Mouse (Mus musculus): ENCODE results near the gene S100a16.

The S100a16 gene

DNA sequence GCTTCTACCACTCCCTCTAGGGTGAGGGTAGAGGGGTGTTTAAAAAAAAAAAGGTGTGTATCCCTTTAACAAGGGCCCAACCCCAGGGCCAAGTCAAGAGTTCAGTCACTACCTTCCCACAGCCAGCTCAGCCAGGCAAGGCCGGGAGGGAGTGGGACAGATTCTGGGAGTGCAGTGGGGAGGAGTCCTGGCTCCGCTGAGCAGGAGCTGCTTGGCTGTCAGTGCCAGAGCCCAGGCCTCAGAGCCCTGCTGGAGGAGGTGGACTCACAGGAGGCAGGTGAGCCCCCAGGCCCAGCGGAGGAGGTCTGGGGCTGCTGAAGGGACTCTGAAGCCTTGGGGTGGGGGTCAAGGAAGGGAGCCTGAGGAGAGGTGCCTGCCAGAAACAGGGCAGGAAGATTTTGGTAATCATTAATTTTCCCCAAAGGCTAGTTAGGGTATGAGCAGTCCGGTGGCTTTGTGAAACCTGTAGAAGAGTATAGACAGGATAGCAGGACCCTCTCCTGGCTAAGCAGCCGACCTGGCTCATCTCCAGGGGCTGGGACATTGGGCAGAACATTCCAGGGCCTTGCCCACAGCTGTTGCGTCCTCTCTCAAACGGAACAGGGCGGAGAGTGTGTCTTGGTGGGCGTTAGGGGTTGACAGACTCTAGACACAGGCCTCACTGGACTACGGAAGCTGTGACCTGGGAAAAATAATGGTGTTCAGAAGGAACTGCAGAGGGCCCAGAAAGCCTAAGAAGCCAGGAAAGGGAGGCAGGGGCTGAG, at the start of gene S100a16:
Gene S100a16 (plus strand): TSS at position 114 of the 764 bp plus-strand sequence.
- DNase-seq (ENCODE audit: low read depth, low spot score): no peak

GRCm38 (mm10) chr3:90488576-90488975, 48.5 kb upstream of the S100a16 start:
- no peak for DNase-seq (ENCODE audit: low read depth, low spot score)

GRCm38 (mm10) chr3:90490696-90491256, 46.3 kb upstream of the S100a16 start, which contains the start of gene Snapin:
Gene Snapin (minus strand): TSS chr3:90491033.
- peak; percentile 91 for DNase-seq (ENCODE audit: low read depth, low spot score)

- DNase-seq (ENCODE audit: low read depth, low spot score): no peak
Observed at GRCm38 (mm10) chr3:90491350-90491749, 45.7 kb upstream of the S100a16 start.

DNA sequence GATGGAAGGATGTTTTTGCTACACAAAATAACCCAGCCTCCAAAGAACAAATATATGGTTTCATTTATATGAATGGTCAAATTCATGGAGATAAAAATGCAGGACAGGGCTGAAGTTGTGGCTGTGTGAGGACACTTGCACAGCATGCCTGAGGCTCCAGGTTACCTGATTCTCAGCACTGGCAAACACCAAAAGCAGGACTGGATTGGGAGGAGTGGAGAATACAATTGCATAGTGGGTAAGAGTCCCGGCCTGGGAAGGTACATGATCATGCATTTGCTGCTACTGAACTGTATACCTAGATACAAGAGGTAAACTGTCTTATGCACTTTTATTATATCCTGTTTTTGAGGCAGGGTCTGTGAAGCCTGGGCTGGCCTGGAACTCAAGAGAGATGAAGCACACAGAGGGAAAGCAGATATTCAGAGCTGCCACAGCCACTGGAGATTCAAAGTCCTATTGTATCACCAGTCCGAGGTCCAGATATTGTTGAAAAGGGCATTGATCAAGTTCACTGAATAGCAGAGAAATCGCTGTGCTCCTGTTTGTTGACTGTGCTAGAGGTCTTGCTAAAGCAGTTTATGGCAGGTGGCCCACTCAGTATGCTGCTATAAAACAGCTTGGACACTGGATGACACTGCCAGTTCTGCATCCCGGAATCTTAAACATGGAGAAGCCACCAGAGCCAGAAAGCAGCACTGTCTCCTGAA, 43.1 kb upstream of the S100a16 start:
- no peak for DNase-seq (ENCODE audit: low read depth, low spot score)

DNA sequence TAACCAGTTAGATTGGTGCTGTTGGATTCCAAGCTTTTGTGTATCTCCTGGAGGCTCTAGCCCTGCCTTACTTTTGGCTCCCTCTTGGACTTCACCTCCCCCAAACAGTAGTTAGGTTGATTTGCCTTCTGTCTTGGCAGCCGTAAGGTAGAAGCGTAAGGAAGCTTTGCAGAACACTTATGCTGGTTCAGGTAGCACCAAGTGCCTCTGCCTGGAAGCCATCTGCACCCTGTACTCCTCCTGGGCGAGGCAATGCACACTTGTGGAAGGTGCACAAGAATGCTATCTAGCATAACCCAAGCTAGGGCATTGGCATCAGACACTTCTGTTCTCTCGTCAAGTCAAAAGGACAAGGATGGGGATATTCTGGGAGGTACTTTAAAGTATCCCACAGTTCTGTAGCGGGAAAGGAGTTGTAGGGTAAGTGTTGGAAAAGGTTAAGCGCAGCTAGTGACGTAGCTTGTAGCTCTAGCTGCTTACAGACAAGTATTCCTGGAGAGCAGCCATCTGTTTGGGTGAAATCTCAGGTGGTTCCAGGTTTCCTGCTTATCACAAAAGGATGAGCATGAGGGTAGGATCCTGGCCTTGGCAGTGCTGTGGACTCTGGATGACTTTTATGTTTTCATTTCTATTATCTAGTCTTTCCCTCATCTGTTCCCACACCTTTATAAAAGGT, 41.1 kb upstream of the S100a16 start:
- DNase-seq (ENCODE audit: low read depth, low spot score): no peak

DNA sequence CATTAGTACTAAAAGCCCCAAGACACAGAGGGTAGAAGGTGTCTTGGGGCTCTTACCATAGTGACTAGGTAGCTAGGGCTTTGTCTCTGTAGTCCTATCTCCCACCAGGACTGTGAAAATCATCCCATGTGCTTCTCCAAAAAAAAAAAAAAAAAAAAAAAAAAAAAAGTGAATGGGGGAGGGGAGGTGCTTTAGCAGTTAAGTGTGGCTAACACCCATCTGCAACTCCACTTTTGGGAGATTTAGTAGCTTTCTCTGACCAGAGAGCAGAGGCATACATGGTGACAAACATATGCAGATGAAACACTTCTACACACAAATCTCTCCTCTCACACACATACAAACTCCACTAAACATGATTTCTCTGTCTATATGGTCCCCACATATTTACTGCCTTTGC, 39.5 kb upstream of the S100a16 start:
- no peak for DNase-seq (ENCODE audit: low read depth, low spot score)

DNA sequence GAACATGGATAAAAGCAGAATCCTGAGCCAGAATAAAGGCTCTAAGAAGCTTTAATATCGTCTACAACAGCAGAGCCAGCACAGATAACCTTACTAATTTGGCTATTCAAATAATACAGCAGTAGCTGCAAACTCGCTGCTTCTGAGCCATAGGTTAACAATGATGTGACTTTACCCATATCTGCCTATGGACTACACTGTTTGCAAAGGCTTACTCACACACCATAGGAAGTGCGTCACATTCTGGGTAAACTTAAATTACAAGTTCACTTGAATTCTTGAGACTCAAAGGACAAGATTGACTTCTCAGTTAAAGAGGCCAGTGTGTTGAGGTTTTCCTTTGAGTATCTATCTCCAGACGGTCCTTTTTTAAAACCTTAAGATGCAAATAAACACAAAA, 33.6 kb upstream of the S100a16 start:
- no peak for DNase-seq (ENCODE audit: low read depth, low spot score)

- DNase-seq (ENCODE audit: low read depth, low spot score): no peak
Observed at GRCm38 (mm10) chr3:90505216-90505615, 31.8 kb upstream of the S100a16 start.

DNA sequence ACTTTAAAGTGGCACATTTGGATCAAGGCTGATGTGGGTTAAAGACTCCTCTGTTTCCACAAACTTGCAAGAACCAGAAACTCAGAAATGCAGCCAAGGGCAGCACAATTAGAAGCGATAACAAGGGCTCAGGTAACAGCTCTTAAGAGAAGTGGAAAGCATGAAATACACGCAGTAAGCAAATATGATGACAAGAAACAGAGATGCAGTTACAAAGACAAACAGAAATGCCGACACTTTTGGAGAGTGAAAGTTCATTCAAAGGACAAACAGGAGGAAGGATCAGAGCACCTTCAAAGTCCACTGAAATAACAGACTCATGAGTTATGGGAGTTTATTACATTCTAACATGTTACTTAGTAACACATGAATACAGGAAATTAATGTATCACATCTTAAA, 30.7 kb upstream of the S100a16 start:
- no peak for DNase-seq (ENCODE audit: low read depth, low spot score)

DNA sequence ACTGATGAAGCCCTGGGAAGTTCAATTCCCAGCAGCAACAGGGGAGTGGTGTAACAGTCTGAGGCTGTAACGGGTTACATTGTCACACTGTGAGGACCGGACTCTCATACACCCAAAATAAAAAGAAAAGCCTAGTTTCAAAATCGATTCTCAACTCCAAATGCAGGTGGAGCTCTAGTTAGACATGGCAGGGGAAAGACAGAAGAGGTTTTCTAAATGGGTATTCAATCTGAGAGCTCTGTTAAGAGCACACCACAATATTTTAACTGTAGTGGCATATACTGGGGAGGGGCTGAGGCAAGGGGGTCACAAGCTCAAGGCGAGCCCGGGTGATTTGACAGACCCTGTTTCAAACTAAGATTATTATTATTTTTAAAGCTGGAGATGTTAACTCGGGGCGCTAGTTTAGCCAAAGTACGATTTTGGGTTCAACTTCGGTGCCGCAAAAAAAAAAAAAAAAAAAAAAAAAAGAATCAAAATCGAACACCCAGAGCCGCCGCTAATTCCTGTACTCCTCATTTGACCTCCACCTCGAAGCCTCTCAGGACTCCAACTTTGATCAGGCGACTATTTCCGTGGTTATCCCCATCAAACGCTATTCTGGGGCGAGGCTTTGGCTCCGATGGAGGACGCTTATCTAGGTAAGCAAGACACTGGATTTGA, 28.6 kb upstream of the S100a16 start:
- DNase-seq (ENCODE audit: low read depth, low spot score): no peak

DNA sequence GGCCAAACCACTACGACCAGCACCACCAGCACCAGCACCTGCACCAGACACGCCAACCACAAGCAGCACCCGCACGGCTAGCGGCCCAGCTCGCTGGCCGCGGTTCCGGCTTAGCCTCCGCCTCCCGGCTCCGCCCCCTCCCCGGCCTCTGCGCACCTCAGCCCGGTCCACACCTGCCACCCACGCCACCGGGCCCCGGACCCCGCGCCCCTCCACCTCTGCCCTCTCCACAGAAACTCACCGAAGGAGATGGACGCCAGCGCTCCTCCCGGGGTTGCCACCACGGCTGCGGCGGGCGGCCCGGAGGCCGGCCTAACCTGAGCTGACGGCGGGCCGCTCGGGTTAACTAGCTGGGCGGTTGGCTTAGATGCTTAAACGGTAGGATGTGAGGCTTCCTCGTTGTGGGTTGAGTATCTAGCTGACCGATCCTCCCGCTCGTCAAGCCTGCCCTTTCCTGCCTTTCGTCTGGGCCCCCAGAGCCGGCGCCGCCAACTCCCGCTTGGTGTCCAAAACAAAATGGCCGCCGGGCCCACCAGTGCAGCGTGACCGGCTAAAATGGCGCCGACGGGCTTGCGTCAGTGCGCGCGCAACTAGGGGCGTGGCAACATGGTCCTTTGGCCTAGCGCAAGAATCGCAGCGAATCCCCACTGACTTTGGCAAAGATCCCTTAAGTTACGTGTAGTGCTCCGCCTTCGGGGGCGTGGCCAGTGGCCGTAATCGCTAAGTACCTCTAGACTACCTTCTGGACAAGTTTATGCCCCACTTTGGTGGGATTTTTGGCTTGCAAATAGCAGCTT, 27.9 kb upstream of the S100a16 start, which contains the start of gene Chtop:
Gene Chtop (minus strand): TSS at position 549 of the 797 bp plus-strand sequence.
- peak; percentile 99 for DNase-seq (ENCODE audit: low read depth, low spot score)

DNA sequence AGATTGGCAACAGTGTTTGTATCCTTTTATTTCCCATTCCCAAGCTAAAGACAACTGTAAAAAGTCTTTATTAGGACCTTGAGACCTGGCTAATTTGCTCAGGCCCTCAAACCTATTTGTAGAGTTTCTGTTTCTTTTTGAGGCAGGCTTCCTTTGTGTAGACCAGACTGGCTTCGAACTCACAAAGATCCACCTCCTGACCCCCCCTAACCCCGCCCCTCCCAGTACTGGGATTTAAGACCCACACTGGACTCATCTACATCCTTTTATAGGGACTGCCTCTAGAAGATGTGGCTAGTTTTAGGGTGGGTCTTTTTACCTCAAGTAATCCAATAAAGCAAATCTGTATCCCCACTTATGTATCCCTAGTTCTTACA, 27.3 kb upstream of the S100a16 start:
- DNase-seq (ENCODE audit: low read depth, low spot score): no peak

DNA sequence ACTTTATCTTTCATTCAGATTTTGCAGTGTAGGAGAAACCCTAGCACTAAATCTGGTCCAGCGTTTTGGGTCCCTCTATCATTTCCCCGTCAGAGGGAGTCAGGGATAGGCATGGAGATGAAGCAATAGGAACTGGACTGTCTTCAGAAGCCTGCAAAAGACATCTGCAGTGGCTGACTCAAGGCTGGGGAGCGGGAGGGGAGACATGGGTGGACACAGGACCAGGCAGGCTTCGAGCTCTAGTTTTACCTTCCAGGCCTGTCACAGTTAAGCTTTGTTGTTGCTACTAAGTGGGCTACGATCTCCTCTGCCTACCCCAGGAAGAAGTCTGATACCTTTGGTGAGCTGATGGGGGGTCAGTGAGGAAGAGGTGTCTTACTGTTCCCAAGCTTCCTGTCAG, 24.8 kb upstream of the S100a16 start:
- DNase-seq (ENCODE audit: low read depth, low spot score): no peak

- DNase-seq (ENCODE audit: low read depth, low spot score): no peak
Observed at GRCm38 (mm10) chr3:90512948-90513642, 24.0 kb upstream of the S100a16 start.

- no peak for DNase-seq (ENCODE audit: low read depth, low spot score)
Observed at GRCm38 (mm10) chr3:90513796-90514590, 23.1 kb upstream of the S100a16 start, which contains the start of the genes S100a1 and S100a13. Gene S100a1 (minus strand): TSS chr3:90514392. Gene S100a13 (plus strand): TSS chr3:90514435.

DNA sequence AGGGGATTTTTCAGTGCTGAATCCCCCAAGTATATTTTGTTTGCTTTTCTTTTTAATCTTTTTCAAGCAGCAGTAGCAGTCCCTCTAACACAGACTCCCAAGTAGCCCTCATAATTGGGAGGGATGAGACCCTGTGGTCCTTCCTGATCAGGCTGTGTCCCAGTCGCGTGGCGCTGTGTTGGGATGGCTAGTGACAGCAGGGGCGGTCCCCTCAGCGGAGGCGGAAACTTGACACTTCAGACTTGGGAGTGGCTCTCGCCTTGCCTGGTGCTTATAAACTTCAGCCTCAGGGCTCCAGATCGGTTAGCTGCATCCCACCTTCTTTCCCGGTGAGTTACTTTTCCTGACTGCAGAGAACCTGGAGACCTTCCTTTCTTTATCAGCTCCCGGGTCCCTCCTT, 22.4 kb upstream of the S100a16 start:
- DNase-seq (ENCODE audit: low read depth, low spot score): no peak

GRCm38 (mm10) chr3:90515242-90515641, 21.8 kb upstream of the S100a16 start:
- DNase-seq (ENCODE audit: low read depth, low spot score): no peak

DNA sequence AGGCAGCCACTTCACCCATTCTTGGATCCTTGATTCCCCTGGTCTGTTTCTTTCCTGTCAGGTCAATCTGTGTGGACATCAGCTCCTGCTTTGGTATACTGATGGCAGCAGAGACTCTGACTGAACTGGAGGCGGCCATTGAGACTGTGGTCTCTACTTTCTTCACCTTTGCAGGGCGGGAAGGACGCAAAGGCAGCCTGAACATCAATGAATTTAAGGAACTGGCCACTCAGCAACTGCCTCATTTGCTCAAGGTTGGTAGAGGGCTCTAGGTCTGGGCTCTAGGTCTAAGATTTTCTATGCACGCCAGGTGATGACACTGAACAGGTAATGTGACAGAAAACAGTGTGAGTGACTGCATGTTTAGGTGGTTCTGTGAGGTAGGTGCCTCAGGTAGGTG, 21.3 kb upstream of the S100a16 start:
- no peak for DNase-seq (ENCODE audit: low read depth, low spot score)
